31 mouse cellular contexts compared by ENCODE assay signal in genomic region chr6:71348006-71348405, GRCm38 (mm10). TPM values are rescaled to one million over a fixed set of nuclear protein-coding genes. Genes with fewer than 3 reads are reported as not detected.
DNase-seq lines count a peak whose midpoint lies in the region; ATAC-seq and TF ChIP-seq lines count a peak whose summit lies in the region.
"Had no signal": no experiment of that assay in that cellular context is flagged by ENCODE, and none has a peak within 500 bp of the region (broad histone marks: within the 10 kb centered on the region; RNA-seq: fewer than 3 reads in every experiment).

No protein-coding gene starts in this region.

- H3K27ac ChIP-seq in intestine, postnatal 0 days (ENCODE audit: low read depth, low read length) = no peak overlapping the region
- no peak overlapping the region for H3K27ac ChIP-seq in intestine, embryonic 15.5 days
- no peak overlapping the region for H3K27ac ChIP-seq in bone marrow, adult 2 months (ENCODE audit: control insufficient read depth, insufficient read depth, low read depth, low read length, poor library complexity)
- H3K27ac ChIP-seq in hindbrain, embryonic 13.5 days = no peak overlapping the region
- H3K27ac ChIP-seq: embryonic facial prominence, embryonic 13.5 days; forebrain, embryonic 12.5 days; heart, embryonic 15.5 days; hindbrain, embryonic 14.5 days; limb, embryonic 13.5 days; liver, embryonic 15.5 days had no signal

- 94% methylated on average over 9 of the region's 9 CpGs for WGBS in intestine, postnatal 0 days
- WGBS in intestine, embryonic 15.5 days = 94% methylated on average over 9 of the region's 9 CpGs
- 92% methylated on average over 9 of the region's 9 CpGs for WGBS in bone marrow, adult 2 months
- 97% methylated on average over 9 of the region's 9 CpGs for WGBS in hindbrain, embryonic 13.5 days

- no peak for ATAC-seq in intestine, postnatal 0 days
- no peak for ATAC-seq in intestine, embryonic 15.5 days
- no peak for ATAC-seq in hindbrain, embryonic 13.5 days (ENCODE audit: low FRiP score)
- ATAC-seq in monocyte, adult 5-6 weeks (replicated peaks; ENCODE audit: insufficient number of reproducible peaks, low FRiP score, low TSS enrichment, poor library complexity, severe bottlenecking) = no peak
- ATAC-seq: midbrain, embryonic 16.5 days had no signal

- H3K9me3 ChIP-seq in intestine, postnatal 0 days (ENCODE audit: control insufficient read depth) = 0 out of 2 replicates have a peak, but pooled peaks cover 3% of the 10 kb centered on the region
- no peaks in the 10 kb centered on the region for H3K9me3 ChIP-seq in intestine, embryonic 15.5 days
- H3K9me3 ChIP-seq in hindbrain, embryonic 13.5 days = no peaks in the 10 kb centered on the region
- H3K9me3 ChIP-seq: heart, embryonic 15.5 days had no signal

- H3K4me1 ChIP-seq in intestine, postnatal 0 days (replicated peaks; ENCODE audit: control insufficient read depth, insufficient read depth, low read length) = no peaks in the 10 kb centered on the region
- H3K4me1 ChIP-seq in intestine, embryonic 15.5 days (replicated peaks) = no peaks in the 10 kb centered on the region
- H3K4me1 ChIP-seq in bone marrow, adult 2 months (ENCODE audit: control insufficient read depth, insufficient read depth, low read length) = no peaks in the 10 kb centered on the region
- no peaks in the 10 kb centered on the region for H3K4me1 ChIP-seq in hindbrain, embryonic 13.5 days (replicated peaks)
- H3K4me1 ChIP-seq: embryonic facial prominence, embryonic 13.5 days; forebrain, embryonic 12.5 days; heart, embryonic 15.5 days; limb, embryonic 13.5 days; liver, embryonic 15.5 days had no signal

- H3K9ac ChIP-seq in intestine, postnatal 0 days (ENCODE audit: low read depth, low read length) = no peak overlapping the region
- H3K9ac ChIP-seq in intestine, embryonic 15.5 days = no peak overlapping the region
- no peak overlapping the region for H3K9ac ChIP-seq in hindbrain, embryonic 13.5 days
- H3K9ac ChIP-seq: embryonic facial prominence, embryonic 13.5 days; forebrain, embryonic 12.5 days; heart, embryonic 15.5 days; hindbrain, embryonic 14.5 days; limb, embryonic 13.5 days; liver, embryonic 15.5 days had no signal

- peak; percentile 2; the same call in 1 of the 2 replicates for TF ChIP-seq CTCF in intestine, postnatal 0 days (IDR thresholded peaks at IDR 0.05; ENCODE audit: low read depth)
- peak; percentile 12; the same call in 1 of the 2 replicates for TF ChIP-seq CTCF in bone marrow, adult 2 months (IDR thresholded peaks at IDR 0.05; ENCODE audit: control insufficient read depth, insufficient read depth, low read length)

- H3K27me3 ChIP-seq in intestine, postnatal 0 days (replicated peaks; ENCODE audit: control insufficient read depth, insufficient read depth, low read length) = no peaks in the 10 kb centered on the region
- H3K27me3 ChIP-seq in intestine, embryonic 15.5 days (replicated peaks) = no peaks in the 10 kb centered on the region
- no peaks in the 10 kb centered on the region for H3K27me3 ChIP-seq in hindbrain, embryonic 13.5 days
- H3K27me3 ChIP-seq: embryonic facial prominence, embryonic 13.5 days; forebrain, embryonic 12.5 days; heart, embryonic 15.5 days; limb, embryonic 13.5 days; liver, embryonic 15.5 days had no signal

- peak; percentile 1 for DNase-seq in 416B (ENCODE audit: low read depth)
- peak; percentile 49 for DNase-seq in ES-CJ7 (ENCODE audit: low read depth, low spot score)
- no peak for DNase-seq in urinary bladder, postnatal 14 days (ENCODE audit: low spot score)
- DNase-seq: adrenal gland, postnatal 36 days; B cell, adult 2 months; cerebellum, adult 2 months; cerebellum, postnatal 36 days; embryo, embryonic 11 days; heart, postnatal 36 days; lung, postnatal 4 days; right cerebral cortex, adult 18-20 months; right cerebral cortex, postnatal 4 days had no signal

- no peak overlapping the region for H3K4me2 ChIP-seq in intestine, postnatal 0 days (replicated peaks; ENCODE audit: low read depth)
- H3K4me2 ChIP-seq in intestine, embryonic 15.5 days (replicated peaks) = no peak overlapping the region
- H3K4me2 ChIP-seq in hindbrain, embryonic 13.5 days = no peak overlapping the region
- H3K4me2 ChIP-seq: embryonic facial prominence, embryonic 13.5 days; forebrain, embryonic 12.5 days; heart, embryonic 15.5 days; hindbrain, embryonic 14.5 days; limb, embryonic 13.5 days; liver, embryonic 15.5 days had no signal

- H3K36me3 ChIP-seq in intestine, postnatal 0 days (ENCODE audit: control insufficient read depth, insufficient read depth) = no peaks in the 10 kb centered on the region
- H3K36me3 ChIP-seq in intestine, embryonic 15.5 days = no peaks in the 10 kb centered on the region
- no peaks in the 10 kb centered on the region for H3K36me3 ChIP-seq in hindbrain, embryonic 13.5 days
- H3K36me3 ChIP-seq: embryonic facial prominence, embryonic 13.5 days; forebrain, embryonic 12.5 days; G1E; heart, embryonic 15.5 days; limb, embryonic 13.5 days; liver, embryonic 15.5 days had no signal

- no peak overlapping the region for H3K4me3 ChIP-seq in intestine, postnatal 0 days (ENCODE audit: low read depth, low read length)
- H3K4me3 ChIP-seq in intestine, embryonic 15.5 days (replicated peaks) = no peak overlapping the region
- no peak overlapping the region for H3K4me3 ChIP-seq in bone marrow, adult 2 months (replicated peaks; ENCODE audit: control insufficient read depth, low read depth, low read length)
- H3K4me3 ChIP-seq in hindbrain, embryonic 13.5 days = no peak overlapping the region
- H3K4me3 ChIP-seq: embryonic facial prominence, embryonic 13.5 days; erythroblast, embryonic 14.5 days; forebrain, embryonic 12.5 days; heart, embryonic 15.5 days; limb, embryonic 13.5 days; liver, embryonic 15.5 days had no signal

- TF ChIP-seq POLR2A in bone marrow, adult 2 months (IDR thresholded peaks at IDR 0.05; ENCODE audit: borderline replicate concordance, control insufficient read depth, low read depth, low read length) = no peak

RNA-seq across cellular contexts. Expression of gene Cd8a, which starts 25.2 kb away (rescaled TPM):
- 0.12 TPM in 1 of 2 replicates, not detected in the other for polyA plus RNA-seq in intestine, postnatal 0 days (2015; fragmentation: Nextera tagmentation; extraction: Ambion mirVana)
- polyA plus RNA-seq in intestine, embryonic 15.5 days (2015; fragmentation: Nextera tagmentation; extraction: Ambion mirVana) = not detected in 2 replicates
- polyA plus RNA-seq in bone marrow, adult 2 months (2011; ENCODE audit: insufficient read depth, insufficient read length, low replicate concordance, missing spikeins) = 1.7 and 2.6 TPM in 2 replicates
- polyA plus RNA-seq in hindbrain, embryonic 13.5 days (2015; fragmentation: Nextera tagmentation; extraction: Ambion mirVana) = not detected in 2 replicates
- total RNA-seq in monocyte, adult 5-6 weeks (2017) = 2.0 to 4.0 TPM in 2 of 3 replicates, not detected in the other
- total RNA-seq: adrenal gland, postnatal 36 days; left cerebral cortex, adult 18-20 months; left cerebral cortex, postnatal 25 days had no signal
- polyA plus RNA-seq: embryonic facial prominence, embryonic 13.5 days; erythroblast, embryonic 14.5 days; forebrain, embryonic 12.5 days; G1E; heart, embryonic 15.5 days; hindbrain, embryonic 14.5 days; intestine, embryonic 14.5 days; kidney, embryonic 14.5 days; limb, embryonic 13.5 days; liver, embryonic 15.5 days; midbrain, embryonic 16.5 days; neural tube, embryonic 14.5 days had no signal

RNA-seq across cellular contexts. Expression of gene Cd8b1, which starts 25.4 kb away (rescaled TPM):
- 0.08 and 0.16 TPM in 2 replicates for polyA plus RNA-seq in intestine, postnatal 0 days (2015; fragmentation: Nextera tagmentation; extraction: Ambion mirVana)
- 0.21 TPM in 1 of 2 replicates, not detected in the other for polyA plus RNA-seq in intestine, embryonic 15.5 days (2015; fragmentation: Nextera tagmentation; extraction: Ambion mirVana)
- polyA plus RNA-seq in bone marrow, adult 2 months (2011; ENCODE audit: insufficient read depth, insufficient read length, low replicate concordance, missing spikeins) = 1.8 and 6.1 TPM in 2 replicates
- polyA plus RNA-seq in hindbrain, embryonic 13.5 days (2015; fragmentation: Nextera tagmentation; extraction: Ambion mirVana) = 0.10 TPM in 1 of 2 replicates, not detected in the other
- 2.2 to 2.3 TPM in 2 of 3 replicates, not detected in the other for total RNA-seq in monocyte, adult 5-6 weeks (2017)
- total RNA-seq: left cerebral cortex, adult 18-20 months; left cerebral cortex, postnatal 25 days had no signal
- polyA plus RNA-seq: cerebellum, adult 2 months; erythroblast, embryonic 14.5 days; forebrain, embryonic 12.5 days; G1E; heart, embryonic 15.5 days; hindbrain, embryonic 14.5 days; intestine, embryonic 14.5 days; kidney, embryonic 14.5 days; limb, embryonic 13.5 days; liver, embryonic 15.5 days; midbrain, embryonic 16.5 days; neural tube, embryonic 14.5 days had no signal

RNA-seq across cellular contexts. Expression of gene Smyd1, which starts 26.0 kb away (rescaled TPM):
- 0.08 and 0.13 TPM in 2 replicates for polyA plus RNA-seq in intestine, postnatal 0 days (2015; fragmentation: Nextera tagmentation; extraction: Ambion mirVana)
- polyA plus RNA-seq in intestine, embryonic 15.5 days (2015; fragmentation: Nextera tagmentation; extraction: Ambion mirVana) = 0.27 and 0.57 TPM in 2 replicates
- 0.45 TPM in 1 of 2 replicates, not detected in the other for polyA plus RNA-seq in bone marrow, adult 2 months (2011; ENCODE audit: insufficient read depth, insufficient read length, low replicate concordance, missing spikeins)
- polyA plus RNA-seq in hindbrain, embryonic 13.5 days (2015; fragmentation: Nextera tagmentation; extraction: Ambion mirVana) = 0.35 and 0.43 TPM in 2 replicates
- not detected in 3 replicates for total RNA-seq in monocyte, adult 5-6 weeks (2017)
- polyA plus RNA-seq: erythroblast, embryonic 14.5 days; G1E had no signal
